Mouse (Mus musculus) cortical plate, adult 2 months (tissue): ENCODE results near the gene Rbm3.

Experiments used
- CTCF ChIP-seq: fragments of 200-500 bp; IDR thresholded peaks from 2 replicates; pipeline ENCODE4 v1.5.1; 2011; ENCODE audit warnings: mild to moderate bottlenecking, control low read depth, low read length; ENCODE audit not compliant: insufficient read depth; ENCODE audit errors: extremely low read depth
- POLR2A ChIP-seq: fragments of 200-500 bp; IDR thresholded peaks from 2 replicates; pipeline ENCODE4 v1.6.1; 2011; ENCODE audit warnings: mild to moderate bottlenecking, low read length, control low read depth; ENCODE audit not compliant: insufficient read depth; ENCODE audit errors: extremely low read depth

DNA sequence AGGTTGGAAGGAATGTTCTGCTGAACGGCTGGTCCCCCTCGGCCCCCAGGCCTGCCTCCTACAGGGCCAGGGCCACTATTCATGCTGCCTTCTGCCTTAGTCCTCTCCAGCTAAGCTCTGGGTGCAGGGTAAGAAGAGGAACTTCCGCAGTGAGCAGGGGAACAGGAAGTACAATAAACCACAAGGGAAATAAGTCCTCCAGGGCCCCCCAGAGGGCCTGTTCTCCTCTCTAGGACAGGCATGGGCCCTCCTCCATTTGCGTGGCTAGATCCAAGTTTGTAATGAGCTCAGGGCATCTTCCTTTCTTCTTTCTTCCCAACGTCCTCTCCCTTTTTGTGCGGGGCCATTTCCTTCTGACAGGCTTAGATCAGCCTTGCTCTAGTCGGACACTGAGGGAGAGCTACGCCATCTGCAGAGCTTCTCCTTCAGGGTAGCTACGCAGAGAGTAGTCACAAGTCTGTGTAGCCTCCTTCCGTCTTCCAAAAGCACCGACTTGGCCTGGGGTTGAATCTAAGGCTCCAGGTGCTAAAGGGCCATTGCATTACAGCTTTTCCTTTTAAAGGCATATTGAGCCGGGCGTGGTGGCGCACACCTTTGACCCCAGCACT, 55.2 kb downstream of the Rbm3 start, which contains the start of gene Was:
- TF ChIP-seq CTCF (no peak), POLR2A (no peak)
